Mouse (Mus musculus) 3134 (cell line): ENCODE data around the gene Steap1.
A peak's percentile ranks its signal among the peaks of the same experiment; 100 is the strongest.

Experiments
- DNase-seq: peaks from one replicate; pipeline ENCODE4 v3.0.0-alpha.2; 2011; ENCODE audit warnings: low spot score; ENCODE audit not compliant: insufficient read length; ENCODE audit errors: extremely low read depth

Steap1 gene

DNA sequence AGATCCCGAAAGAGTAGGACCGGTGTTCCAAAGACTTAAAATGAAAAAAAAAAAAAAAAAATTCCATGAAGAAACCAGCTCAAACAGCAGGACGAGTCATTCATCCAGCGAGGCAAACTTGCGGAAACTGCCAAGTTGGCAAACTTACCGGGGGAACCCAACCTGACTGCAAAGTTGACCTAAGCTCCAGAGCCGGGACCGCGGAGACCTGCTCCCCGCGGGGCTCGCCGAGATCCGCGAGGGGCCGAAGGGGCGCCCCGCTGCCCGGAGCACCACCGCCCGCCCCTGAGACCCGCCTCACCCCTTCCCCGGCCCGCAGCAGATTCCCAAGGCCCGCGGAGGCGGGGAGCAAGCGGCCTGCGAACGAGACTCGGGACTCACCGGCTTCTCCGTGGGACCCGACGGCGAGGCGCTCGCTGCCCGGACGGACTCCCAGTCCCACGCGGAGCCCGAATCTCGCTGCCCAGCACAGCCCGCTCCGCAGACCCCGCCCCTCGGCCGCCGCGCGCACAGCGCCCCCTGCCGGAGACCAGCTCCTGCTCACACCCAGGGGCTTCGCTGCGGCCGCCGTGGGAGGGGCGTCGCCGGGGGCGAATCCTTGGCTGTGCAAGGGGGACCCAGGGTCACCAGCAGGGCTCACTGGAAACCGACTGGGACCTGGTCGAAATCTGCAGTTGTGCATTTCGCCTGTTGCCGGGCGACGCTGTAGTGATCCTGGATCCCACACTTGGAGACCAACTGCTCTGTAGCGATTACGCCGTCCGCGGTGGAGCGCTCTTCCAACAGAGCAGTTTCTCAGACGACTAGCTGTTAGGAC is at the start of gene Steap1:
Gene Steap1 (minus strand): TSS at position 461 of the 817 bp plus-strand sequence.
- peak; percentile 93 for DNase-seq

DNA sequence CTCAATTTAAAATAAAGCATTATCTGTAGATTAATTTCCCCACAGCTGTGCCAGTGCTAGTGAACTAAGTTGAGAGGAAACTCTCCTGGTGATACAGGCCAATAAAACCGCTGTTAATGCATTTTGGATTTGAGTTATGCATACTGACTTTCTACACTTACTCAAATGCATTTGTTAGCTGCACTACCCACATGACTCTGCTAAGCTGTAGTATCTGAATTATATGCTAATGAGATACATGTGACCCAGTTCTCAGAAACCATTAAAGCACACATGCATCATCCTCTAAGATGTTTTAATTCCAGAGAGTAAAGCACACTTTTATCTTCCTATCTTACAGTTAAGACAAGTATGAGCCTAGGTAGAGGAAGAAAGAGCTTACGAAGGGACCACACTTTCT is 38.0 kb upstream of the Steap1 start:
- no peak for DNase-seq

DNA sequence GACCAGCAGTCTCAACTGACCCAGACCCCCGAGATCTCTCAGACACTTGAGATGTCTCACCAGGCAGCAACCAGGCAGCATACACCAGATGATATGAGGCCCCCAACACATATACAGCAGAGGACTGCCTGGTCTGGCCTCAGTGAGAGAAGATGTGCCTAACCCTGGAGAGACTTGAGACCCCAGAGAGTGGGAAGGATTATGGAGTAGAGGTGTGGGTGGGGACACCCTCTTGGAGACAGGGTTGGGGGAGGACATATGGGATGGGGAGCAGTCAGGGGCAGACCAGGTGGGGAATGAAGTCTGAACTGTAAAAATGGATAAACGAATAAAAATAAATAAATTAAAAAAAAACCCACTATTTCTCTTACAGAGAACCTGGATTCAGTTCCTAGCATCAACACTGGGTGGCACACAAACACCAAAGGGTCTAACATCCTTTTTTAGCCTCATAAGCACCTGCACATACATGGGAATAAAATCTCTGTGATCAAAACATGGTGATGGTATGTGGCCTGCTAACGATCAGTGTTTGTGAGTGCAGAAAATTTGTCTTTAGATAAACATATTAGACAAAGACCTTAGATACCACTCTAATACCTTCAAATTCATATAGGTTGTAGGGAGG is 7.4 kb upstream of the Steap1 start:
- no peak for DNase-seq

DNA sequence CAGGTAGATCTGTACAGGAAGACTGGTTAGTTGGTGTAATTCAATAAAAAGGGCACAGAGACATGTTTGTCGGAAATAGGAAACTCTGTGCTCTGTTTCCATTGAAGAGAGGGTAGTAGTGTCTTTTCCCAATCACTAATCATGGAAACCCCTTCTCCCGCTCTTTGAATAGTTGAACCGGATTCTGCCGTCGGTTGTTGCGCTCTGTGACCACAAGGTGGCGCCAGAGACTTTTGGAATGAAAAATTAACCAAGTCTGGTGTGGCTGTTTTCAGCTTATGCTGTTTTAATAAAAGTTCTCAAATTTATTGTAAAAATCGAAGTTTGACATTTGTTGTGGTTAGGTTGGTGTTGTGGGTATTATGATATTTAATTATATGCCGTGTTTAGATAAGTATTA is 5.9 kb upstream of the Steap1 start:
- DNase-seq = no peak

DNA sequence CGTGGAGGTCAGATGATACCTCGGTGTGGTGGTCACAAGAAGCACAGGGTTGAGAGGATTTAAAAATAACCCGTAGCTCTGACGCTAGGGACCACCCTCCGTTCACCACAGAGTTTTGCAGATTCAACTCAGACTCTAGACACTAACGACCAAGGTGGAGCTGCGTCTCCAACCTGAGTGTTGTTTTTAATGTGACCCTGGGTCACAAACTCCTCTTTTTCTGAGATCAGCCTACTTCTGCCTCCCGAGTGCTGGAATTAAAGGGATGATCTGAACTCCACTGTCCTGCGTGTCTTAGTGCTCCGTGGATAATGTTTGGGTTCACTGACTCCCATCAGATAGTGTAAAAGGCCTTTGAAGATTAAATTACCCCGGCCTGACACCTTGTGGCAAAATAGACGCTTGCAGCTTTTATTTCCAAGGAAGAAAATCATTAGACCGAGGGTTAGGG is 671 bp upstream of the Steap1 start:
- DNase-seq = peak; percentile 35

DNA sequence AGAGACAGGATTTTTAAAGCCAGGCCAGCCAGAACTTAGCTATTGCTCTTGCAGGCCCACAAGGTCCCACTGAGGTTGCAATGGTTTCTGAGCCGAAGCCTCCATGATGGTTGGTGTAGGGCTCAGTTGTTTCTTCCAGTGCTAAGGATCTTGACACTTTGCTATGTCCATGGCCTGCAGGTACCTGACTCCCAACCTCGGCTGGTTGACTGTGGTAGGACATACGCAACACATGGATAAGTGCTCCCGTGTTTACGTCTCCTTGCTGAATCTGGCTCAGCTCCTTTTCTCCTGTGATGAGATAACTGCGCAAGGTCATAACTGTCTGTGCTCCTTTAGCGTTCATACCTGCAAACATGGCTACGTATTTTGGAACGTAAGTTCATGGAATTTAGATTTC is 14.7 kb downstream of the Steap1 start:
- no peak for DNase-seq

DNA sequence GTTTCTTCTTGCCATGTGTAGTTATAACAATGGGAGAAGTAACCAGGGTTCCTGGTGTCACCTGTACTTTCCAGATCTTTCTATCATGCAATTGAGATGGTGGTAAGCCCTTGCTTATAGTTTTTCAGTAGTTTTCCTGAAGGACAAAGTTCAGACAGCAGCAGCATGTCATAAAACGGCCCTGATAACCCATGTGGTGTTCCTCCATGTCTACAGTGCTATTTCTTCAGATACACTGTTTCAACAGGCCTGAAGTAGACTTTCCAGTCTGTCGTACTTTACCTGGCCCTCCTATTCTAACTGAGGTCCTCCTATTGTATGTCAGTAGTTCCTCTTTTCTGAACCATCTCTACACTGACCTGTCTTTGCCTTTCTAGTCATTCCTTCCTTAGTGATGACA is 16.3 kb downstream of the Steap1 start:
- no peak for DNase-seq

DNA sequence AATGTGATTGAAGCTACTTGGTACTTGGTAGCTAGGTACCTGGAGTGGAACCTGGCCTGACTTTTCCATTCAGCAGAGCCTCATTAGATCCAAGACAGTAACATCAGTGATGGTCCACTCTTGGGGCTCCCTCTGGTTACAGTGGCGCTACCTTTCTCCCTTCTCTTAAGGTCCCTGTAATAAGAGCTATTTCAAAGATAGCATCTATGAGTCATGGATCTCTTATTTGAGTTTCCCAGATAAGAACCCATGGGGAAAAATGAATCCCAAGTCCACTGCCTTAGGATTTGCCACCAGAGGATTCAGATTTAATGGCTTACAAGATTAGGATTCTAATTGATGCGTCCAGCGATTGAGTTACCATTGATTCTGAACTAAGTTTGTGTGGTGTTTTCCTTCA is 16.9 kb downstream of the Steap1 start:
- DNase-seq = no peak

DNA sequence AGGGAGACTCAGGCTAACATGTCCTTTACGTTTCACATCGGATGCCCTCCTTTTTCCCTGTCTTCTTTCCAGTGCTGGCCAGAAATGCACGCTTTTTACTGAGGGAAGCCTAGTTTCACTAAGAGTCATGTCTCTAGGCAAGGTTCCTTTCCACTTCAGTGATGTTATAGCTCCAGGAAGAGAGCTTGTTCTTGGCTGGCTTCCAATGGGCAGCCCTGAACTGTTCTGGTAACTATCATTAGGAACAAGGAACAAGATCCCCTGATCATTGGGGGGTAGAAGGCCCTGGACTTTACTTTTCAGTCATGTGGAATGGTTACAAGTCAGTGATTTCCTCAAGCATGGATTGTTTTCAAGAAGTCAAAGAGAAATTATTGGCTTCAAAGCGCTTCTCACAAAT is 19.2 kb downstream of the Steap1 start:
- DNase-seq = no peak

DNA sequence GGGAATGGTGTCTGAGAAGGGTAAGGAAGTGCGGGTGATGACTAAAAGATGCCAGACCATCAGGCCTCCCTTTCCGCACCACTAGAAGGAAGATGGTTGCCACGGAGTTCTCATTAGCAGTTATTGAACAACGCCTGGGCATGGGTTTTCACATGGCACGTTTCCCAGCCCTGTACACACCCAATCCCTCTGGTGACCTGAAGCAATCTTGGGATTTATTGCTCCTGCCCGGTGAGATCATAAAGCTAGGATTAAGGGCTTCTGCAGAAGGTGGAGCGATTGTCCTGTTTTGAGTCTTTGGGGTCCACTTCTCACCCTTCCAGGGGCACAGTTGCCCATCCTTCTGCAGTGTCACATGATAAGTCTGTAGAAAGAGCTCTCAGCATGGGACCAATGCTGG is 26.9 kb downstream of the Steap1 start:
- no peak for DNase-seq

DNA sequence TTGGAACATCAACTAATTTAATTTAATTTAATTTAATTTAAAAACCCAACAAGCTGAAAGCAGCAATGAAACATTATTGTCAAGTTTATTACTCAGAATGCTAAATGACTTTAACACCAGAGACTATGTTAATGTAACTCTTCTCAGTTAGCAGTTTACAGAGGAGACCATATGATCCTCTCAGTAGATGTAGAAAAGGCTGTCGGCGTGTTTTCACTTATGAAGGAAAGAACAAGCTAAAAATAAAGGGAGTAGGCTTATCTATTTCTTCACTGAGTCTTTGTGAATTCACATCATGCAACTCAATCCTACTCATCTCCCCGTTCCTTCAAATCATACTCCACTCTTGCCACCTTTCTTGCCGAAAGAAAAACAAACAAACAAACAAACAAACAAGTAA is 38.1 kb downstream of the Steap1 start:
- no peak for DNase-seq

DNA sequence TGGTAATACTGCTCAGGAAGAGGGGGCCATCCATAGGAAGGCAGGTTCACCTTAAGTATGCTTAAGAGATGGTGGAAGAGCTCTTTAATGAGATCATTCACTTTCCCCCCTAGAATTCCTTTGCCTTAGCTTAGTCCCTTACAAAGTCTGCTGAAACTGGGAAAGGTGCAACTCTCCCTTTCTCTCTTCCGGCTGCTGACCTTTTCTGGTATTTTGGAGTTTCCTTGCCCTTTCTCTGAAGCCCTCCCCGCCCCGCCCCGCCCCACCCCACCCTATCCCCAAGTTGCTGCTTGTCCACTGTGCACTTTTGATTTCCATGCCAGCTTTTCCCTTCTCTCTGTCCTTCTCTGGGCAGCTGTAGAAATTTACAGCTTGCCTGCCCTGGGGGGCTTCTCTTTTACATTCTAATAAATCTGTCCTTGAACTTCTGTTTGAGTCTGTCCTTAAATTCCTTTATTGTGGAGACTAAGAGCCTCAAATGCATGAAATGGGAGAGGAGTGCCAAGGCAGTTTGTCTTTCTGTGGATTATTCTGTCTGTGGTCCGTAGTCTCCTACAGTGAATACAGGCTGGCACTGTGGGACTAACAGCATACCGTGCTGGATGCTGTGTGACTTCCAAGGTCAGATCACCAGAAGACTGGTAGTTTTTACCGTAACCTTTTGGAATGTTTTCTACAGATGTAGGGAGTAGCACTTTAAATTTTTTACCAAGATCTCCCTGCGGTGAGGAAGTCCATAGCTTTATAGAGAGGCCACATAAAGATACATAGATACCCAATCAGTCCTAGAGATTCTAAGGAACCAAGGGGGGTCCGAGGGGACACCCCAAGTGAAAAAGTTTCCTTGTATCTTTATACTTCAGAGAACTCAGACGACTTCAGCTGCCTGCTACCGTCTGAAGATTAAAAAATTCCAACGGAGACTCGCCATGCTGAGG is 41.5 kb downstream of the Steap1 start:
- DNase-seq = peak; percentile 45

DNA sequence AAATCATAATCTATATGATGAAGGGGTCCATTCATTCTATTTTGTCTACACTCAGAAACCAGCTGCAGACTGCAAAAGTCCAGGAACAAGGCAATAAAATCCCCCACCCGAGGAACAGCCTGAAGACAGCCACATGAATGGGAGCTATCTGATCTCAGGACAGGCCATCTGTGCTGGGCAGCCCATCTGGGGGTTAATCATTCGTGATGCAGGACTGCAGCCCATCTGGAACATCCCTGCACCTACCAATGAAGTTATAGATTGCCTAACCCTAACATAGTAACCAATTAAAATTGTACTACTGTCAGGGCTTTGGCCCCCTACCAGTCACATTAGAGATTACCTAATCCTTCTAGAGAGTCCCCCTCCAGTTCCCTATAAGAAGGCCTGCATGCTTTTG is 44.1 kb downstream of the Steap1 start:
- no peak for DNase-seq

DNA sequence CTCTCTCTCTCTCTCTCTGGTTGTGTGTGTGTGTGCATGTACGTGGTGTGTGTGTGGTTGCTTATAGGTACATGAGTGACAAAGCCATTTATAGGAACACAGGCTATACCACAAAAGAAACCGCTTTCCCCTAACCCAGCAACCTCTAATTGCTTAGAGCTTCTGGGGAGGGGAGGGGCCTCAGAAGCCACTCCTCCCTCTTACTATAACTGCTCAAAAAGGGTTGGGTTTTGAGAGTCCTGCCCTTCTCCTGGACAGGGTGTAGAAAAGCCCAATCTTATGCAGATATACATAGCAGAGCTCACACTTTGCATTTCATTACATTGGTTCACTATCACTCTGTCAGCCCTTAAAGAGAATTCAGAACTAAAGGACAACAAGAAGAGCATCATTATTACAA is 48.7 kb downstream of the Steap1 start:
- no peak for DNase-seq

DNA sequence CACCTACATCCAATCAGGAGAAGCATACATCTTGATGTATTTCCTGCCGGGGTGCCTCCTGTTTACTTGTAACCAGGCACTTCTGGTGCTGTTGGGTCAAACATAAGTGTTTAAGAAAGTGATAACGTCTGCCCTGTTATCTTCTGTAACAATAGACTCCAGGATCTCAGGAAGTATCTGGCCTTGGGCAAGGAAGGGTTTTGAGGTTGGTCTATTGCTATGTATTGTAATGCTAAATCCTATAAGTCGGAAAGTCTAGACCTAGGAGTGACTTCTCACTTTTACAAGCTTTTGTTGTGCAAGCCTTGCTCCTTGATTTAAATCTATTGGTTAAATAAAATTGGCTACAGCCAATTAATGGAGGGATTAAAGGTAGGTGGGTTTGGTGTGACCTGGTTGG is 50.3 kb downstream of the Steap1 start:
- no peak for DNase-seq

DNA sequence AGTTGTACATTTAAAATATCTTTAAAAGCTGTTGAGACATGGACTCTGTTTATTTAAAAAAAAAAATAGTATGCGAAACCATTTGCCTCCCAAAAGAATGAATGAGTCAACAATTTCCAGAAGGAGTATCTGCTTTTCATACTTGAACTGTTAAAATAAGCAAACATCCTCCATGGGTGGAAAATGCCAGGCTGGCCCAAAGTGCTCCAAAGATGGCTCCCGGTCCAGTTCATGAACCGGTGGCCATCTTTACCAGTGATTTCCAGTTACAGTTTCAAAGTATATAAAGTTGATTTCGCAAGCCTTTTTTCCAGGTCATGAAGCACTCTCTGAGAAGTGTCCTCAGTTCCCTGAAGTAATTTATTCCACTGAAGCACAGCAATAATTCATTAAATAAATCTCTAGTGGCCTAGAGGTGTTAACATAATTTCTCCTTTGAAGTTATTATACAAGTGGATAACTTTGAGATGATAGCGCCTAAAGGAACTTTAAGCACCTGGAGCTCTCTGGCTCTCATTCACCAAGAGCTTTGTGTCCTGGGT is 53.7 kb downstream of the Steap1 start:
- no peak for DNase-seq

DNA sequence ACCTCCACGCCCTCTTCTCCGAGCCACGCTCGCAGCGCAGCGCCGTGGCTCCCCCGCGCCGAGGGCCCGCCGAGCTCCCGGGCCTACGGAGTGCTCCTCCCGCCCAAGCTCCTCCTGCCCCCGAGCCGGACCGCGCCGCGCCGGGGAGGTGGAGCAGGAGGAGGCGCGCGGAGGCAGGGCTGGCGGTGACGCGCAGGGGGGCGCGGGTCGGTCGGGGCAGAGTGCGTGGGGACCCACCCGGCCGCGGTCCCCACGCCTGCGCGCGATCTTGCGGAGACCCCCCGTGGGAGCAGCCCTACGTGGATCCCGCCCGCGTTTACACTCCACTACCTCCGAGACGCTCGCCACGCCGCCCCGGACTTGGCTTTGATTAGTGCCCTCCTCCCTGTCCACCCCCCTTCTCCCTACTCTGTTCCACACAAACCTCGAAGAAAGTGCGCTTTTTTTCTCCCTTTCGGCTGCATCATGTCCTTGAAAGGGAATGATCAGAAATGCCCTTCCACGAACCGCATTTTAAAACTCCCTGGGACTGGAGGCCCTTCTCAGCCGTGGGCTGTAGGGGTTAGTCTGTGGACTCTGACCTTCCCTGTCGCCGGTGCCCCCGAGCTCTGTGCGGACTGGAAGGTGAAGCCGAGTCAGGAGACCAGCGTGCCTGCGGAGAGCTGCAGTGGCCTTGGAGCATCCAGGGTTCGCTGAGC is 55.0 kb downstream of the Steap1 start, which contains the start of gene Steap2:
Gene Steap2 (minus strand): TSS at position 623 of the 698 bp plus-strand sequence.
- DNase-seq = peak; percentile 86

DNA sequence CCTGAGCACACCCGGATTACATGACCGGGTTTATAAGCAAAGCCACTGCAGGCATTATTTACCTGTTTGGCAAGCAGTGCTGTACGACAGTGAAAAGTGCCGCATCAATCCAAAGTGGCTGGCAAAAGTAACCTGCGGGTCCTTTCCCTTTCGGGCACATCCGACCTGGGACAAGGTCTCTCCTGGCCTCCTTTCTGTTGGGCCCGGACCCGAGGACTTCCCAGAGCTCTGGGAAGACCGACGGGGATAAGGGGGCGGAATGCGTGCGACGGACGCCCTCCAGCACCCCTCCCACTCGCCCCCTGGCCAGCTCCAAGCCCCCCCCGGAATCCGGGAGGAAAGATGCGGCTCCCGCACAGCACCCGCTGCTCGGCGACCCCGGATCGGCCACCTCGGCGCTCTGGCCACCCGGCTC is 55.6 kb downstream of the Steap1 start:
- DNase-seq = no peak

DNA sequence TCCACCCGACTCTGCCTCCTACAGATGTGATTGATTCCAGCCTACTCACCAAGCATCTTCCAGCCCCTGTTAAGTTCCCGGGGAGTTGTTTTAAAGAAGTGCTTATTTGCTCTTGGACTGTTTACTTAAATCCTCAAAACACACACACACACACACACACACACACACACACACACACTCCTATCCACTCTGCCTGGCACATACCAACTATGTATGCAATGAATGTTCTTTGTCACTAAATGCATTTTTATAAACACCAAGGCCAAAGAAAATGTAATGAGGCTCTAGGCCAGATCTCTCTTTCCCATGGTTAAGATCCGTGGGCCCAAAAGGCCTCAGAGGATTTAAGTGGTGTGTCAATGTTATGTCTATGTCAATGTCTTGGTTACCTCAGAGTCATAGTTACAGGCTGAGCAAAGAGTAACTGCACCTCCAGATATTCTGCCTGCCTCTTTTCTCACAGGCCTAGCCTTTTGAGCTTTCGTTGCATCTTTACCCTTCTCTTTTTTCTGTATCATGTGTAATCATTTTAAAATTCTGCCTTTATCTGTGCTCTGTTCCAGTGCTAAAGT is 56.9 kb downstream of the Steap1 start:
- DNase-seq = peak; percentile 35
